Mouse (Mus musculus) adrenal gland, postnatal 36 days (tissue): ENCODE measurements around the gene Nyx. TPM values are rescaled to one million over a fixed set of nuclear protein-coding genes. Genes with fewer than 3 reads are reported as not detected.

Experiments
- DNase-seq, 2 experiments: peaks; one replicate each; pipeline ENCODE4 v3.0.0; 2021; ENCODE audit warnings: mixed read lengths in 1 of 2
- total RNA-seq, 2 experiments: library from RNA; stranded (reverse); gene quantifications; 2 replicates each; pipeline ENCODE4 v1.2.3; 2021

Nyx gene
- total RNA-seq, 2 experiments from 2014 or later = 0.30 TPM

DNA sequence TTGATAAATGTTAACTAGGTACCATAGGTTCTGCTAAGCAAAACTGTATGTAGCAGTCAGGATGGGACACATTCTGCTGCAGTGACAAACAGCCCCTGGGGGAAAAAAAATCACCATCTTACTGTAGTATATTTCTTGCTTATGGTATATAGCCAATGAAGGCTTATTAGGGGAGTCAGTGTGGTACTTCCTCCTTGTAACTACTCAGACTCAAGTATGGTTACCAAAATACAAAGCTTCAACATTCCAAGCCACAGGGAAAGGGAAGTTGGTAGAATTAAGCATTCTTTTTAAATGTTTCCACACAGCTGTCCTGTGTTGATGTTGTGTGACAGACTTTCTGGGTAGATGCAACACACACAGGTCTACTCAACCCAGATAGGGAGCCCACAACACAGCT is 27.0 kb downstream of the Nyx start:
- no peak for DNase-seq

DNA sequence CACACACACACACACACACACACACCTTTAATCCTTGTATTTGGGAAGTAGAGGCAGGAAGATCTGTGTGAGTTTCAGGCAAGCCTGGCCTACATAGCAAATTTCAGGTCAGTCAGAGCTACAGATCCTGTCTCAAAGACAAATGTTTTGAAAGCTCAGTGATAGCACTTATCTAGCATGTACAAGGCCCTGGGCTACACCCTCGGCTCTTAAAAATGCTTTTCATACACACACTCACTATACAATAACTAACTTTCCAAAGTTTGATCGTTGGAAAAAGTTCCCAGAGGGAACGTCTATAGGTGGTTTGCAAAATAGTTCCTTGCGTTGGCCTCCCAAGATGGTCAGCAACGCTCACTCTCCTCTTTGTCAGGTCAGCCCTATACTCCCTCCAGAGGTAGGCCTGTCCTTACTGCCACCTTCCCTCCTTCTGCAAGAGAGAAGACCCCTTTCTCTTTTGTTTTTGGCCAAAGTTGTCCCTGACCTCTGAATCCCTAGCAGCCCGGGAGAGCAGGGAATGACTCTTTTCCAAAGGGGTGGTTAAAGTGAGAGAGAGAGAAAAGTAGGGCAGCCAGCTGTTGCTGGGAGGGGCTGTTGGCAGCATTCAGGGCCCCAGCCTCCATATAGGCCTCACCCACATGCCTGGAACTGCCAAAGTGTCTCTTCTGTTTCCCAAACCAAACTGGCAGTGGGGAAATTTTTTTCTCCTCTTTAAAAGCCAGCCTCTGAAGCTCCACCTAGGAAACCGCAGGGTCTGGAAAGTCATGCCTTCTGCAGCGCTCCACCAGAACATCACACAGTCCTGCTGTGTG is 29.2 kb downstream of the Nyx start:
- peak; percentile 10 to 15 for DNase-seq

DNA sequence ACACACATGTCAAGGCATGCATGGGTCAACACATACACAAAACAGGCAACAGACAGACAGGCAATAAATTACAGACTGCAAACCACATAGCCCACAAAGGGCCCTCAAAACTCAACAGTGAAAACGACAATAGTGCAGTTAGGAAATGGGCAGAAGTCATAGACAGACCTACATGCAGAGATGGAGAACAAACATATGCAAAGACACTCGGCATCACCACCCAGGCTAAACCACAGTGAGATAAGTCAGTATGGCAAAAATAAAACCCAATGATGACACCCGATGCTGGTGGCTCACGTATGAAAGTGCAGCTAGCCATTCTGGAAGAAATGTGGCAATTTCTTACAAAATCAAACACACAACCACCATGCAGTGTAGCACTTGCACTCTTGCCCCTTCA is 34.4 kb downstream of the Nyx start:
- DNase-seq = no peak

DNA sequence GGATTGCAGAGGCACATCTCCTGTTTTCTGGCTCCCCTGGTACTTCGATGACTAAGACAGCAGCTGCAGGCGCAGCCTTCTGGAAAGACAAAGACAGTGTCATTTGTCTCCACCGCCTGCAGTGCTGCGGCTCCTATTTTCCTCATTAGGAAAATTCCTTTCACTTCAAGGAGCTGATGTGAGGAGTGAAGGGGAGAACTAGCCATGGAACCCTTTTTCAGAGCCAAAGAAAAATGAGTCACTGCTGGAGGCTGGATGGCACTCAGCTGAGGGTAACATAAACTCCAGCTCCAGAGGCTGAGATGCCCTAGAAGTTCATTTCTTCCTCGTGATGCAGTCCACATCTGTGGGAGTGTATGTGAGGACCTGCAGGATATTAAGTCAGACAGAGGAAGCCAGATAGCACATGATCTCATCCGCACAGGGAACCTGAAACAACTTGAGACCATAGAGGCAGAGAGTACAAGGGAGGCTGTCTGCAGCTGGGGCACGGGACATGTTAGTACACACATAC is 37.0 kb downstream of the Nyx start:
- DNase-seq = no peak

DNA sequence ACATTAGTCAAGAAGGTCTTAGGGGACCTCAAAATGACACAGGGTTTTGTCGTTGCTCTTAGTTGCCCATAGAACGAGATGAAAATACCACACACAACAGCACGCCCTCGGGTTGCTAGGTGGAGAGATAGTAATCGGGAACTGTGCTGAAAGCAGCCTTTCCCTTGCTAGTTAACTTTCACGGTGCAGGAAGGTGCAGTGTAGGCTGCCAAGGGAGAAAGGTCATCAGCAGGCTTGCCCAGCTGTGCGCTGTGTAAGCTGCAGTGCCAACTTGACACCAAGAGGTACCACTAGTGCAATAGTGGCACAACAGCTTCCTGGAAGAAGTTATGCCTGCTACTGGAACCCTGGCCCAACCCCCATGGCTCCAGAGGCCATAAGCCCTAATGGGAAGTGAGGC is 38.5 kb downstream of the Nyx start:
- DNase-seq = peak in 1 of 2 experiments; percentile 7

DNA sequence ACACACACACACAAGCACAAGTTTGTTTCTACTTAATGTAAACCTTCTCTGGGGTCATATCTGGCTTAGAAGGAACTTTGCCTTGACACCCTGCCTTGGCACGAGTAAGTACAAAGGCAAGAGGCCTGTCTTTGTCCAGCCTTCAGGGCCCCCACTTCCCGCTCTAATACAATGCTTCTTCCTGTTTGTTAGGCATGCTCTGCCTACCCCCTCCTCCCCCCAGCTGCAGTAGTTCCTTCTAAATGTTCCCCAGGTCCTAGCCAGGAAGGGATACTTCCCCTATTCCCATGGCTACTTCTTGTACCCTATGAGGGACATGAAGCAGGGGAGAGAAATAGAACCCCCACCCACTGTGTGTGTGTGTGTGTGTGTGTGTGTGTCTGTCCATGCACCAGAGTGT is 40.5 kb downstream of the Nyx start:
- peak in 1 of 2 experiments; percentile 5 for DNase-seq

DNA sequence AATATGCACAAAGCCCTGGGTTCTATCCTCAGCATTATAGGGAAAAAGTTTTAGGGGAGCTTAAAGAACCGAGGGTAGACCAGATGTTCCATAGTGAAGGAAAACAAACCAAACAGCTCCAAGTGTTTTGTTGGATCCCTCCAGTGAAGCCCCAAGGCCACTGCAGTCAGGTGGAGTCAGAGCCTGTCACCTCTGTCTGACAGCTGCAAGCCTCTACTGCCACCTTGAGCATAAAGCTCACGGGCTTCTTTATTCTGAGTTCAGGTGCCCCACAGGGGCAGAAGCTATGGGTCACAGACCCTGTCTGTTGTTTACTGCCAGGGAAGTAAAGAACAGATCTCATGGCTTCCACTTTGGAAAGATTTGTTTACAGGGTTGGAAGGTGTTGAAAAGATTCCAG is 47.2 kb downstream of the Nyx start:
- DNase-seq = peak; percentile 5 to 25

DNA sequence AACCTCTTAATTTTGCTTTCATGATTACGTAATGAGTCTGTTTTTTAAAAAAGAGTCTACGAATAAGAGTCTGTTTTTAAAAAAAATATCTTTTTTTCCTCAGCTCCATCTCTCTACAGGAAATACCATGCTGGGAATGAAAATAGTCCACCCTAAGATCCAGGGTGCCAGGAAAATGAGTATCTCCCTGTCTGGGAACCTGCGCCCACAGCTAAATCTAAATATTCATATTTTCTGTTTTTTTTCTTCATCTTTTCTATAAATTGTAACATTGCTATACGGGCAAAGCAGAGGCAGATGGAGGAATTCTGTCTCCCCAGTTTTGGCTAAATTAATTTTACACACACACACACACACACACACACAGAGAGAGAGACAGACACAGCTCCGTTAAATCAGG is 48.0 kb downstream of the Nyx start:
- DNase-seq = no peak

DNA sequence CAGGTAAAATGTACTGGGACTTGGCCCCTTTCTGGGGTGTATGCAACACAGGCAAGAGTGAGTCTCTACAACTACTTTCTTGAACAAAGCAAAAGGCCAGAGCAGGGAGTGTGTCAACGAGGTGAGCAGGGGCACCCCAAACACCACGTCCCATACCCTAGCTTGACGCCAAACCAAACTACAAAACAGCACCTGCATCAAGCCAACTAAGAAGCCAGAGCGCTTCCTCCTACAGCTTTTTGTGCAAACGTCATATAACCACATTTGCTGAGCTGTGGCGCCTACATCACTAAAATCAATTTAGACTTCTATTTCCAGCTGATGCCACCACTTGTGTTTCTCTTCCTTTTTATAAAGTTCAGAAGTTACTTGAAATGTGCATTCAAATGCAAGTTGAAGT is 50.5 kb downstream of the Nyx start:
- DNase-seq = no peak

DNA sequence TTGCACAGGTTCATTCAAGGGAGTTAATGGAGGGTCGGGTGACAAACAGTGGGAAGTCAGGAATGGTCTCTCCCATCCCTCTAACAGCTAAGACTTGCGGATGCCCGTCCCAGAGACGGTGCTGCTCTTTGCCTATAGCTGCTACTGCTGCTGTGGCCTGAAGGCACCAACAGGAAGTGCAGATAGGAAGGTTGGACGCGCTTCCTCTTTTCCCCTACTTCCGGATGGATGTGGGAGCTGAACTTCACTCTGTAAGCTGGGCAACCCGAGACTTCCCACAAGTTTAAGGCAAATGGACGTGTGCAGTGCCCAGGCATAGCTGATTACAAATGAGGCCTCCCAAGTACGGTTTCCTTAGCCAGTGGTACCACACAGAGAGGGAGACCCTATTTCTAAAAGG is 52.1 kb downstream of the Nyx start:
- no peak for DNase-seq

DNA sequence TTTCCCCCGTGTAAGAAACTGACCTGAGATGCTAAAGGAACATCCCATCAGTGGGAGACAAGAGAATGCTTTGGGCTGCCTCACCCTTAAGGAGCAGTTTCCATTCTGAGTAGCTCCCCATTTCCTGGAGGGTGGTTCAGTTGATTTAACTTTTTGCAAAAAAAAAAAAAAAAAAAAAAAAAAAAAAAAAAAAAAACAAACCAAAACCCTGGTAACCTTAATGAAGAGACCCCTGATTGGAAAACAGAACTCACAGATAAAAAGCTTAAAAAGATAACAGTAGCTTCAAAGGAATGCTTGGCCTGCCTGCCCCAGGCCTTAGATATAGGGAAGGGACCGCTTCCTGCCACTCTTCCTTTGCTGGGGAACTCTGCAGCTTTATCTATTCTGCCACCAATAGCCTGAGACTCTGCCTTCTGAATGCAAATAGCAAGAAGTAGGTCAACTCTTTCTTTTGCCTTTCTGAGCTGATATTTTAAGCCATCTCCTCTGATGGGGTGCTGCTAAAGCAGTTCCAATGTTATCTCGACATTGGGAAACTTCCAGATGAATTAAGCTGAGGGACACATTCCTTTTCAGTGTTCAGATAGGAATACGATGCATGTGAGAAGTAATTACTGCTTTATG is 53.0 kb downstream of the Nyx start:
- DNase-seq = no peak

DNA sequence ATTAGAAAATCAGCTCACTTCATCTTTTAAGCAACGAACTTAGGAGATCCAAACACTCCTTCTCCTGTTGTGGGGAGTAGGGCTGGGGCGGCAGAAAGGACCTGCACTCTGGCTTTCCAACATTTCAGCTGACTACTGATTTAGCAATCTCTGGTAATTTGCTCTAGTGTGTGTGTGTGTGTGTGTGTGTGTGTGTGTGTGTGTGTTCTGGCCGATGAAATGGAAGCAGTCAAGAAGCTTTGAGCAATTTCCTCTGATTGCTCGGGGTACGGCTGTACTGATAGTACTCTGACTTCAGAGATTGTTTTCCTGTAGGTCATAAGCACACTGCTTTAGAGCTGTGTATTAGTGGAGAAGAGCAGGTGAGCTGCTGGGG is 53.5 kb downstream of the Nyx start:
- no peak for DNase-seq

DNA sequence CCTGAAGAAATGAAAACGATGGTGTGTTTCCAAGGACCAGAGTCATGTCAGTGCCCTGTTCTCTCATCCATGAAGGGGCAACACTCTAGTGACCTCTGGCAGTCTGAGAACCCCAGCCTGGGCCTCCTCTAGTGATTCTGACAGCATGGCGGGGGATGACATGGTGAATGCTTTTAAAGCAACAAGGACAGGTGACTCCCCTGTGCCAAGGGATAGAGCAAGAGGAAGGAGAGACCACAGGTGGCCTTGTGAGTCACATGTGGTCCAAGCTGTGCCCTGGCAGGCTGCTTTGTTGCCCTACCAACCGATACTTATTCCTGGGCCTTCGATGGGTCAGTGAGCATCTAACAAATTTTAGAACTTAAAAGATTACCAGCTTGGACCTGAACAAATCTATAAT is 54.7 kb downstream of the Nyx start:
- DNase-seq = no peak

DNA sequence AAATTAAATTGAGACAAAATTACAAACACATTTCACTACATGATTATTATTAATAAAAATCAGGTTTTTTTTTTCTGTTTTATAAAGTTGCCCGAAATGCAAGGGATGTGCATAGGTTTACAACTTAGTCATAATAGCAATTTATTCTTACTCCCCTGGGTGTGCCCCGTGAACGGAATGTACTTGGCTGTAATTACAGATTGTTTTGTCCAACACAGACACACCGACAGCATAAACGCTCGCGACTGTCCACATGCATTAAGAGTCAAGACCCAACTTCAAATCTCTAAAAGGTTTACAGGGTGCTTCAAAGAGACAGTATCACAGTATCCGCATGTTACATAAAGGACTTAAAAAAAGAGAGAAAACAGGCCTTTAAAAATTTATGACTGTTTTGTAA is 55.4 kb downstream of the Nyx start:
- DNase-seq = no peak

Other genes with a start within 250 kb of the Nyx start
- gene Ddx3x, start 185.1 kb upstream of the Nyx start, total RNA-seq = 100 to 1,000 TPM; 362 to 459 TPM
- 1 to 10 TPM in 1 of 2 experiments, under 1 TPM in 1; 0.73 to 1.3 TPM for gene Gpr34, start 166.0 kb downstream of the Nyx start, total RNA-seq
- under 1 TPM in 1 of 2 experiments, not detected in 1; 0.10 TPM for gene Gpr82, start 195.3 kb downstream of the Nyx start, total RNA-seq